9 mouse cellular contexts compared by ENCODE assay signal in genomic region chr4:122958491-122959031, GRCm38 (mm10). TPM values are rescaled to one million over a fixed set of nuclear protein-coding genes. Genes with fewer than 3 reads are reported as not detected.
DNase-seq lines count a peak whose midpoint lies in the region; ATAC-seq and TF ChIP-seq lines count a peak whose summit lies in the region.
"Had no signal": no experiment of that assay in that cellular context is flagged by ENCODE, and none has a peak within 500 bp of the region (broad histone marks: within the 10 kb centered on the region; RNA-seq: fewer than 3 reads in every experiment).

No protein-coding gene starts in this region.

- H3K4me2 ChIP-seq in heart, embryonic 12.5 days: no peak overlapping the region
- peak overlapping the region; percentile 99 for H3K4me2 ChIP-seq in forebrain, embryonic 16.5 days (ENCODE audit: low read length)
- H3K4me2 ChIP-seq in midbrain, postnatal 0 days (ENCODE audit: low read depth, low read length, poor library complexity, severe bottlenecking): peak overlapping the region; percentile 99; the same call in 1 of the 2 replicates
- no peak overlapping the region for H3K4me2 ChIP-seq in intestine, embryonic 15.5 days (replicated peaks)

- H3K36me3 ChIP-seq in heart, adult 2 months (ENCODE audit: control insufficient read depth, insufficient read depth, low read length): no peaks in the 10 kb centered on the region
- no peaks in the 10 kb centered on the region for H3K36me3 ChIP-seq in heart, embryonic 12.5 days
- H3K36me3 ChIP-seq in forebrain, embryonic 16.5 days (ENCODE audit: control insufficient read depth, insufficient read depth): no peaks in the 10 kb centered on the region
- no peaks in the 10 kb centered on the region for H3K36me3 ChIP-seq in midbrain, postnatal 0 days (ENCODE audit: insufficient read depth, low read length)
- H3K36me3 ChIP-seq in intestine, embryonic 15.5 days: no peaks in the 10 kb centered on the region

- no peak for ATAC-seq in heart, embryonic 12.5 days (ENCODE audit: insufficient number of reproducible peaks, low FRiP score)
- no peak for ATAC-seq in forebrain, embryonic 16.5 days
- ATAC-seq in midbrain, postnatal 0 days (ENCODE audit: low FRiP score): no peak
- ATAC-seq in activated CD4-positive, CD25-positive, alpha-beta regulatory T cell, adult 4 months: no peak
- ATAC-seq in intestine, embryonic 15.5 days: no peak

- 60% methylated on average over 6 of the region's 6 CpGs for WGBS in heart, adult 2 months
- 78% methylated on average over 6 of the region's 6 CpGs for WGBS in heart, embryonic 12.5 days
- 46% methylated on average over 6 of the region's 6 CpGs for WGBS in forebrain, embryonic 16.5 days
- WGBS in midbrain, postnatal 0 days: 79% methylated on average over 6 of the region's 6 CpGs
- WGBS in intestine, embryonic 15.5 days: 85% methylated on average over 6 of the region's 6 CpGs

- no peaks in the 10 kb centered on the region for H3K9me3 ChIP-seq in heart, embryonic 12.5 days (replicated peaks)
- H3K9me3 ChIP-seq in forebrain, embryonic 16.5 days (ENCODE audit: control insufficient read depth, low read length): no peaks in the 10 kb centered on the region
- H3K9me3 ChIP-seq in midbrain, postnatal 0 days (ENCODE audit: low read length): no peaks in the 10 kb centered on the region
- no peaks in the 10 kb centered on the region for H3K9me3 ChIP-seq in intestine, embryonic 15.5 days

- TF ChIP-seq POLR2A in heart, adult 2 months (IDR thresholded peaks at IDR 0.05; ENCODE audit: insufficient read depth, low read depth, low read length): no peak

- DNase-seq in heart, adult 2 months: peak; percentile 32 to 50
- DNase-seq in layer of hippocampus, adult 2 months (ENCODE audit: low spot score in 2 of 2): peak; percentile 57 to 63
- DNase-seq in midbrain, postnatal 0 days (ENCODE audit: low spot score): peak; percentile 66
- no peak for DNase-seq in spleen, adult 18-20 months

- H3K4me3 ChIP-seq in heart, adult 2 months: no peak overlapping the region
- no peak overlapping the region for H3K4me3 ChIP-seq in heart, embryonic 12.5 days
- H3K4me3 ChIP-seq in forebrain, embryonic 16.5 days (replicated peaks; ENCODE audit: low read length): no peak overlapping the region
- peak overlapping the region; percentile 86 for H3K4me3 ChIP-seq in layer of hippocampus, adult 2 months
- peak overlapping the region; percentile 59; the same call in 1 of the 2 replicates for H3K4me3 ChIP-seq in midbrain, postnatal 0 days (ENCODE audit: low read depth, low read length)
- H3K4me3 ChIP-seq in intestine, embryonic 15.5 days (replicated peaks): no peak overlapping the region

- intact Hi-C loops in heart, adult 2 months (cut with DNase I): no loop called here

- H3K79me2 ChIP-seq in heart, adult 2 months (replicated peaks; ENCODE audit: control insufficient read depth, insufficient read depth, low read length): no peaks in the 10 kb centered on the region

- no peaks in the 10 kb centered on the region; the same call in 1 of the 2 replicates for H3K4me1 ChIP-seq in heart, adult 2 months (ENCODE audit: control insufficient read depth, insufficient read depth, low read length)
- peaks cover 49% of the 10 kb centered on the region for H3K4me1 ChIP-seq in heart, embryonic 12.5 days (replicated peaks)
- H3K4me1 ChIP-seq in forebrain, embryonic 16.5 days (replicated peaks; ENCODE audit: control insufficient read depth, insufficient read depth, low read length): peaks cover 50% of the 10 kb centered on the region
- H3K4me1 ChIP-seq in midbrain, postnatal 0 days (ENCODE audit: insufficient read depth, low read length): peaks cover 12% of the 10 kb centered on the region; the same call in 1 of the 2 replicates
- H3K4me1 ChIP-seq in intestine, embryonic 15.5 days (replicated peaks): peaks cover 36% of the 10 kb centered on the region

- TF ChIP-seq CTCF in heart, adult 2 months (IDR thresholded peaks at IDR 0.05): no peak
- TF ChIP-seq CTCF in layer of hippocampus, adult 2 months (conservative IDR thresholded peaks at IDR 0.05): no peak
- TF ChIP-seq CTCF in midbrain, postnatal 0 days (IDR thresholded peaks at IDR 0.05): no peak

- peaks cover 4% of the 10 kb centered on the region; the same call in 1 of the 2 replicates for H3K27me3 ChIP-seq in heart, adult 2 months (ENCODE audit: control insufficient read depth, insufficient read depth, low read length)
- peaks cover 61% of the 10 kb centered on the region for H3K27me3 ChIP-seq in heart, embryonic 12.5 days (replicated peaks)
- no peaks in the 10 kb centered on the region for H3K27me3 ChIP-seq in forebrain, embryonic 16.5 days (replicated peaks; ENCODE audit: control insufficient read depth, insufficient read depth, low read length)
- peaks cover 6% of the 10 kb centered on the region; the same call in 1 of the 2 replicates for H3K27me3 ChIP-seq in midbrain, postnatal 0 days (ENCODE audit: insufficient read depth, low read length)
- H3K27me3 ChIP-seq in intestine, embryonic 15.5 days (replicated peaks): peaks cover 10% of the 10 kb centered on the region

- no peak overlapping the region for H3K27ac ChIP-seq in heart, adult 2 months
- no peak overlapping the region for H3K27ac ChIP-seq in heart, embryonic 12.5 days (ENCODE audit: poor library complexity, severe bottlenecking)
- peak overlapping the region; percentile 29 for H3K27ac ChIP-seq in forebrain, embryonic 16.5 days (ENCODE audit: low read length)
- peak overlapping the region; percentile 89 for H3K27ac ChIP-seq in layer of hippocampus, adult 2 months
- no peak overlapping the region for H3K27ac ChIP-seq in midbrain, postnatal 0 days (ENCODE audit: low read depth, low read length)
- H3K27ac ChIP-seq in intestine, embryonic 15.5 days: no peak overlapping the region
- H3K27ac ChIP-seq: liver, embryonic 14.5 days had no signal

- no peak overlapping the region for H3K9ac ChIP-seq in heart, adult 2 months (ENCODE audit: low read depth, low read length)
- no peak overlapping the region for H3K9ac ChIP-seq in heart, embryonic 12.5 days
- H3K9ac ChIP-seq in forebrain, embryonic 16.5 days (replicated peaks; ENCODE audit: low read depth, low read length): no peak overlapping the region
- no peak overlapping the region for H3K9ac ChIP-seq in midbrain, postnatal 0 days (replicated peaks; ENCODE audit: low read length, poor library complexity, severe bottlenecking)
- no peak overlapping the region for H3K9ac ChIP-seq in intestine, embryonic 15.5 days
- H3K9ac ChIP-seq: liver, embryonic 14.5 days had no signal

- TF ChIP-seq EP300 in heart, adult 2 months (IDR thresholded peaks at IDR 0.05; ENCODE audit: insufficient read depth, low read depth, low read length): no peak

RNA-seq across cellular contexts. Expression of gene Mfsd2a, which starts 2.4 kb away (rescaled TPM):
- total RNA-seq in heart, adult 2 months (2021): under 1 TPM; 0.23 to 0.39 TPM
- polyA plus RNA-seq in heart, adult 2 months (2012; rRNA removed): 0.12 TPM in 1 of 2 replicates, not detected in the other
- 1.1 and 1.8 TPM in 2 replicates for polyA plus RNA-seq in heart, embryonic 12.5 days (2016; fragmentation: Nextera tagmentation; extraction: Ambion mirVana)
- polyA plus RNA-seq in forebrain, embryonic 16.5 days (2015; fragmentation: Nextera tagmentation; extraction: Ambion mirVana): 34.3 and 37.2 TPM in 2 replicates
- total RNA-seq in layer of hippocampus, adult 2 months (2021): 10 to 100 TPM; 45.8 to 49.1 TPM
- 47.3 and 57.7 TPM in 2 replicates for total RNA-seq in midbrain, postnatal 0 days (2014; rRNA removed)
- 30.3 and 34.6 TPM in 2 replicates for polyA plus RNA-seq in midbrain, postnatal 0 days (2015; fragmentation: Nextera tagmentation; extraction: Ambion mirVana)
- polyA plus RNA-seq in activated CD4-positive, CD25-positive, alpha-beta regulatory T cell, adult 4 months (2017; shearing (Covaris generic)): 1 to 10 TPM; 1.3 to 1.6 TPM
- polyA plus RNA-seq in intestine, embryonic 15.5 days (2015; fragmentation: Nextera tagmentation; extraction: Ambion mirVana): 2.1 and 2.3 TPM in 2 replicates

RNA-seq across cellular contexts. Expression of gene Mycl, which starts 36.9 kb away (rescaled TPM):
- total RNA-seq in heart, adult 2 months (2021): under 1 TPM; 0.10 to 0.18 TPM
- polyA plus RNA-seq in heart, adult 2 months (2012; rRNA removed): 0.20 and 0.64 TPM in 2 replicates
- 0.74 and 1.2 TPM in 2 replicates for polyA plus RNA-seq in heart, embryonic 12.5 days (2016; fragmentation: Nextera tagmentation; extraction: Ambion mirVana)
- polyA plus RNA-seq in forebrain, embryonic 16.5 days (2015; fragmentation: Nextera tagmentation; extraction: Ambion mirVana): 71.6 and 85.9 TPM in 2 replicates
- 10 to 100 TPM; 31.8 to 32.4 TPM for total RNA-seq in layer of hippocampus, adult 2 months (2021)
- 75.7 and 77.3 TPM in 2 replicates for total RNA-seq in midbrain, postnatal 0 days (2014; rRNA removed)
- polyA plus RNA-seq in midbrain, postnatal 0 days (2015; fragmentation: Nextera tagmentation; extraction: Ambion mirVana): 37.6 and 42.2 TPM in 2 replicates
- not detected for polyA plus RNA-seq in activated CD4-positive, CD25-positive, alpha-beta regulatory T cell, adult 4 months (2017; shearing (Covaris generic))
- 8.4 and 9.2 TPM in 2 replicates for polyA plus RNA-seq in intestine, embryonic 15.5 days (2015; fragmentation: Nextera tagmentation; extraction: Ambion mirVana)

RNA-seq across cellular contexts. Expression of gene Trit1, which starts 57.8 kb away (rescaled TPM):
- total RNA-seq in heart, adult 2 months (2021): 1 to 10 TPM; 5.4 to 5.5 TPM
- 2.4 and 2.8 TPM in 2 replicates for polyA plus RNA-seq in heart, adult 2 months (2012; rRNA removed)
- polyA plus RNA-seq in heart, embryonic 12.5 days (2016; fragmentation: Nextera tagmentation; extraction: Ambion mirVana): 13.4 and 14.3 TPM in 2 replicates
- 34.1 and 35.7 TPM in 2 replicates for polyA plus RNA-seq in forebrain, embryonic 16.5 days (2015; fragmentation: Nextera tagmentation; extraction: Ambion mirVana)
- 10 to 100 TPM; 27.5 to 29.4 TPM for total RNA-seq in layer of hippocampus, adult 2 months (2021)
- total RNA-seq in midbrain, postnatal 0 days (2014; rRNA removed): 16.2 and 19.7 TPM in 2 replicates
- polyA plus RNA-seq in midbrain, postnatal 0 days (2015; fragmentation: Nextera tagmentation; extraction: Ambion mirVana): 17.3 and 18.5 TPM in 2 replicates
- polyA plus RNA-seq in activated CD4-positive, CD25-positive, alpha-beta regulatory T cell, adult 4 months (2017; shearing (Covaris generic)): 10 to 100 TPM; 16.5 to 17.2 TPM
- 15.6 and 16.7 TPM in 2 replicates for polyA plus RNA-seq in intestine, embryonic 15.5 days (2015; fragmentation: Nextera tagmentation; extraction: Ambion mirVana)

Comparison
In these comparisons a context has a peak if more than half of its experiments do, and no peak if none do; other contexts are left out.
1. DNase-seq: peak in heart, adult 2 months (2 of 2), layer of hippocampus, adult 2 months (2 of 2) and midbrain, postnatal 0 days (single experiment); none in spleen, adult 18-20 months (0 of 2).
2. H3K27ac ChIP-seq: peak in forebrain, embryonic 16.5 days (single experiment) and layer of hippocampus, adult 2 months (single experiment); none in heart, adult 2 months (single experiment), heart, embryonic 12.5 days (single experiment), midbrain, postnatal 0 days (single experiment) and intestine, embryonic 15.5 days (single experiment).
3. H3K4me3 ChIP-seq: peak in layer of hippocampus, adult 2 months (single experiment) and midbrain, postnatal 0 days (single experiment); none in heart, adult 2 months (single experiment), heart, embryonic 12.5 days (single experiment), forebrain, embryonic 16.5 days (single experiment) and intestine, embryonic 15.5 days (single experiment).
4. H3K4me2 ChIP-seq: peak in forebrain, embryonic 16.5 days (single experiment) and midbrain, postnatal 0 days (single experiment); none in heart, embryonic 12.5 days (single experiment) and intestine, embryonic 15.5 days (single experiment).